Mouse (Mus musculus): Measurements from ENCODE around the gene Itga7. TPM values are rescaled to one million over a fixed set of nuclear protein-coding genes. Genes with fewer than 3 reads are reported as not detected.

The Itga7 gene
- total RNA-seq, 2 experiments from 2014 or later, result 58.4 to 72.9 TPM

DNA sequence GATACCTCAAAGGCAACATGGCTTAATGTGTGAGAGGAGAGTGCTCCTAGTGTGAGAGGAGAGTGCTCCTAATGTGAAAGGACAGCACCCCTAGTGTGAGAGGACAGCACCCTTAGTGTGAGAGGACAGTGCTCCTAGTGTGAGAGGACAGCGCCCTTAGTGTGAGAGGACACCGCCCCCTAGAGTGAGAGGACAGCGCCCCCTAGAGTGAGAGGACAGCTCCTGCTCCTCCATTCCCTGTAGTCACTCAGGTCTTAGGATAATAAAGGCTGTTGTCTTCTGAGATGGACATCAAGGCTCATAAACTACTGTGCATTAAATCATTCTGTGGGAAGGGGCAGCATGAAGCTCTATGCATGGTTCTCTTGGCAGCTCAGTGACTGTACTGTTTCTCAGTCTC is 12.1 kb downstream of the Itga7 start:
- Histone ChIP-seq H3K27ac (no peak overlapping the region), H3K4me3 (no peak overlapping the region)
- intact Hi-C loops (cut with DNase I), result loop anchor here (2.0 to 5.0 kb wide), 2 partner anchors 23 to 33 kb away; partner anchors contain the start of gene Rdh5
- DNase-seq, result peak; percentile 79
- TF ChIP-seq CTCF (IDR thresholded peaks at IDR 0.05), result peak; percentile 89

DNA sequence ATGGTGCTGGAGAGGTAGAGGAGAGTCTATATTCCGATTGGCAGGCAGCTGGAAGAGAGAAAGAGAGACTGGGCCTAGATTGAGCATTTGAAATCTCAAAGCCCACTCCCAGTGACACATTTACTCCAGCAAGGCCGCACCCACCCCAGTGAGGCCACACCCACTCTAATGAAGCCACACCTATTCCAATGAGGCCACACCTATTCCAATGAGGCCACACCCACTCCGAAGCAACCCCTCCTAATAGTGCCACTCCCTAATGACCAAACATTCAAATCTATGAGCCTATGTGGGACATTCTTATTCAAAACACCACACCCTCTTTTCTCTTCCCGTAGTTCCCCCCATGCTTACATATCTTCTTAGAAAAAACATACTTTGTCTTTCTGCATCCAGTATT is 13.9 kb downstream of the Itga7 start:
- Histone ChIP-seq H3K27ac (no peak overlapping the region), H3K4me3 (no peak overlapping the region)
- TF ChIP-seq CTCF (IDR thresholded peaks at IDR 0.05), result no peak
- no peak for DNase-seq
- intact Hi-C loops (cut with DNase I), result loop anchor here (2.0 to 5.0 kb wide), 2 partner anchors 25 to 35 kb away; partner anchors contain the start of gene Rdh5

DNA sequence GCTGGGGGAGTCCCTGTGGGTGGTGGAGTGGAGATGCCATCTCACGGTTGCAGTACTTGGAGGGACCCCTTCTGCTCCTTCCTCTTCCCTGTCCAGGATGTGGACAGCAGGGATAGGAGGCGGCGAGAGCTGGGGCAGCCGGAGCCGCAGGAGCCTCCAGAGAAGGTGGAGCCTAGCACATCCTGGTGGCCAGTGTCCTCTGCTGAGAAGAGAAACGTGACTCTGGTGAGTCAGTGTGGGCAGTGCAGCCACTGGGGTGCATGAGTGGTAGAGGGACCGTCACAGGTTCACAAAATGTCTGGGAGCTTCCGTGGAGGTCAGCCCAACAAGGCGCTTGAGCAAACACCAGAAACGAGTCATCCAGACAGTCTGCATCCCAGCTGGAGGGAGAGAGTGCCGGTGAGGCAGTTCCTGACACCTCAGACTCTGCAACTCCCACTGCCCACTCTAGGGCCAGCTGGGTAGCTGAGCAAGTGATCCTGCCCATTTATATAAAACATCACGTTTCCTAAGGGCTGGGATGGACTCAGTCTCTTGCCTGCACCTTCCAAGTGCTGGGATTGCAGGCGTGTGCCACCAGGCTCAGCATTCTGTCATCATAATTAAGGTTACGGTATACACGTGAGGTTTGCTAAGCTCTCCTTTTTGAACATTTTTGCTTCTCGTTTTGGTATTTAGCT is 16.7 kb downstream of the Itga7 start:
- Histone ChIP-seq H3K4me3 (no peak overlapping the region), H3K27ac (no peak overlapping the region)
- no peak for TF ChIP-seq CTCF (IDR thresholded peaks at IDR 0.05)
- DNase-seq, result no peak
- intact Hi-C loops (cut with DNase I), result no loop called here

DNA sequence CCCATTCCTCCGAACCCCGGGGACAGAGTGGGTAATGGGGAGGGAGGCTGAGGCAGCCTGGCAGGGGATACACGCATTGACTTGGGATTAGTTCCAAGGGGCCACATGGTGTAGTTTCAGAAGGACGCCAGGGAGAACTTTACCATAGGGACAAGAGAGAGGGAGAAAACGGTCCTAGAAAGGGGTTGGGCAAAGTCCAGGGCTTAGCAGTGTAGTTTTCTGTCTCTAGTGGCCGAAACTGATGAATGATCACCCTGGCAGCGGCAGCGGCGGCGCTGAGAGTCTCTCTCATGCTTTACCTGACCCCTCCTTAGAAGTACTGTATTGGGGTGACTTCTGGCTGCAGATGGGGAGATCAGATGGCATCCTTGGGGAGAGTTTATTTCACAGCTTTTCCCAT is 24.7 kb downstream of the Itga7 start:
- DNase-seq, result no peak
- Histone ChIP-seq H3K4me3 (no peak overlapping the region), H3K27ac (no peak overlapping the region)
- intact Hi-C loops (cut with DNase I), result no loop called here
- TF ChIP-seq CTCF (IDR thresholded peaks at IDR 0.05), result no peak

DNA sequence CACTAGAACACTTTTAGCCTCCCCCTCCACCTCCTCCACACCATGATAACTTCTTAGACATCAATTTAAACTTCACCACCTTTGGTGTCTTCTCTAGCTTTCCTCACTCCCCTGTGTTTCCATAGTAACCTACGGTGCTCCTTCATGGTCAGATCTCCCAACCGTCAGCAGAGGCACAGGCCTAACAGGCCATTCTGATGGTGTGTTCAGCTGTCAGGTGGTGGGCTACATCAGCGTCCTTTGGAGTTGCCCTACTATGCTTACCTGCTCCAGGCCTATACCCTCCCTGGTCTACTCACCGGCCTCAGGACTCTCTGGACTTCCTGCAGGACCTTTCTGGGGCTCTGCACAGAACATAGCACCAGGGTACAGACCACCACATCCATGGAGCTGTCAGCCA is 26.5 kb downstream of the Itga7 start:
- no peak overlapping the region for H3K27ac ChIP-seq
- DNase-seq, result no peak
- H3K4me3 ChIP-seq, result no peak overlapping the region
- no peak for TF ChIP-seq CTCF (IDR thresholded peaks at IDR 0.05)
- intact Hi-C loops (cut with DNase I), result no loop called here

DNA sequence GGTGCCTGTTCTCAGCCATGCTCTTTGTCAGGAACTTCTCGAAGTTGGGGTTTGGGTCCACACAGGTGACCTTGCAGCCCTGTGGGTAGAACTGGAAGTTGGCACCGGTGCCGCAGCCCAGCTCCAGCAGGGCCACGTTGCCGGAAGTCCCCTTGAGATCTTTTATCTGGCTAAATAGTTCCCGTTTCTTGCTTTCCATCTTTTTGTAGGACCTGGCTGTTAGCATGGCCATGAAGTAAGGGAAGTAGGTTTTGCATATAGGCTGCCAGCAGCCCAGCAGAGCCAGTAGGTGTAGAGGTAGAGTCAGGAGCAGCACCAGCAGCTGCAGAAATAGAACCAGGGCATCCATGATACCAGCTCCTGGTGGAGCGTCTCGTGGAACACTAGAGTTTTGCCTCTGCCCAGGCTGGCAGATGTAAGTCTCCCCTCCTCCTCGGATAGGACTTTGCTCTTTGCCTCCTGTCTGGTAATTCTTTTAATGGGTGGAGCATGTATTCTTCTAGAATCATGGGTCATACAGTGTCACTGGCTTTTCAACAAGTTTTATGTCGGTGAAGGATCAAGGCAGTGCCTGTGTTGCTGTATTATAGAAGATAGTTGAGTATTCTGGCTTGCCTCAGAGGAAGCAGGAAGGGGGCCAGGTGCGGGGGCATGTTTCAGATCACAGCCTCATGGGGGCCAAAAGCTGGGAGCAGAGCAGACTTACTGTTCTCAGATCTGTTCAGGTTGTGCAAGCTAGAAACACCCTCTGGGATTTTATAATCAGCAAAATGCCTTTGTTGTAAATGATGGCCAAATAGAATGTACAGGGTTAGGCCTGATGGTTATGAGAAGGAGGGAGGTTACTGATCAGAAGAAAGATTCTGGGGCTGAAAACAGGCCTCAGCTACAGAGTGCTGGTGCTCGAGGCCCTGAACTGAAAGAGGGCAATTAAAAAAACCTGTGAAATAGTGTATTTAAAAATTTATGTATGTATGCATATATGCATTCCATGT is 27.3 kb downstream of the Itga7 start, which contains the start of gene Mettl7b:
Gene Mettl7b, minus strand, starts transcription at position 399 of the 995 bp plus-strand sequence.
- H3K27ac ChIP-seq, result no peak within 1 kb of the TSS
- no peak within 1 kb of the TSS for H3K4me3 ChIP-seq
- intact Hi-C loops (cut with DNase I), result no loop called here
- DNase-seq, result no peak
- no peak for TF ChIP-seq CTCF (IDR thresholded peaks at IDR 0.05)

DNA sequence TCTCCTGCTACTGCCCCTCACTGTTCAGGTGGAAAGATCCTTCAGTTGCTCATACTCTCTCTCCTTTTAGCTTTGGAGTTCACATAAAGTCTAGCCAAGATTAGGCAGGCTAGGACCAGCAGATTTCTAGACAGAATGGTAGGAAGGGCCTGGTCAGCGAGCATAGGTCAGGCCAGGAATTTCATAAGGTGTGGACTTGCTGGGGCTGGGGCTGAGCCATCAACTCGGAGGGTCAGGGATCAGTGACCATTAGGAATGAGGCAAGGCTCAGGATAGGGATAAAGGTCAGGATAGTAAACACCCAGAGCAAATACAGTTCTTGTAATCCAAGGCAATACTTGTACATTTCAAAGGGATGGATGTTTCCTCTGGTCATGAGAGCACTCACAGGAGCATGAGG is 31.3 kb downstream of the Itga7 start:
- DNase-seq, result no peak
- no peak overlapping the region for H3K27ac ChIP-seq
- no peak for TF ChIP-seq CTCF (IDR thresholded peaks at IDR 0.05)
- no peak overlapping the region for H3K4me3 ChIP-seq
- intact Hi-C loops (cut with DNase I), result no loop called here

DNA sequence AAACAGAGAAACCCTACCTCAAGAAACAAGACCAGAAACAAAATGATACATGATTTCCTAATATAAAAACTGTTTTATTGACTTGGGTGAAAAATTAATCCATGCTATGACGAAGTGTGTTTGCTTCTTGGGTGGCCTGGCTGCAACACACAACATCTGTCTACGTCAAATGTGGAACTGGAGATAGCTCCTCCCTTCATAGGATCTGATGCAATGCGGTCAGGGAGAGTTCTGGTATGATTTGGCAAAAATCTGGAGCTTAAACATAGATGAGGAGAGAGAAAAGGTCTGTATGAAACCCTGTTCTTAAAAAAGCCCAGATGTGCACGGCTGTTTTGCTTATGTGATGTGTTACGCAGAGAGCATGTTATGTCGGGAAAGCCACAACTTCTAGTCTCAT is 32.3 kb downstream of the Itga7 start:
- H3K27ac ChIP-seq, result no peak overlapping the region
- intact Hi-C loops (cut with DNase I), result no loop called here
- no peak overlapping the region for H3K4me3 ChIP-seq
- TF ChIP-seq CTCF (IDR thresholded peaks at IDR 0.05), result no peak
- DNase-seq, result no peak

DNA sequence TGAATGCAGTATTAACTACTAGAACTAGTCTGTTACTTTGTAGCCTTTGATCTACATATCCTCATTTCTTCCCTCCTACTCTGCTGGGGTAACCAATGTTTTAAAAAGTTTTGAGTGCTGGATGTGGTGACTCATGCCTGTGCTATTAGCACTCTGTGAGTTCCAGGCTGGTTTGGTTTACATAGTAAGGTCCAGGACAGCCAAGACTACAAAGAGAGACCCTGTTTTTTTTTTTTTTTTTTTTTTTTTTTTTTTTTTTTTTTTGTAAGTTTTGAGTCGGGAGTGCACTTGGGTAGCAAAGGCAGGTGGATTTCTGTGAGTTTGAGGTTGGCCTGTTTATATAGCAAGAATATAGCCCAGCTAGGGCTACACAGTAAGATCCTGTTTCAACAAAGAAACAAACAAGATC is 34.7 kb downstream of the Itga7 start:
- DNase-seq, result no peak
- intact Hi-C loops (cut with DNase I), result no loop called here
- H3K4me3 ChIP-seq, result no peak overlapping the region
- no peak for TF ChIP-seq CTCF (IDR thresholded peaks at IDR 0.05)
- H3K27ac ChIP-seq, result no peak overlapping the region

DNA sequence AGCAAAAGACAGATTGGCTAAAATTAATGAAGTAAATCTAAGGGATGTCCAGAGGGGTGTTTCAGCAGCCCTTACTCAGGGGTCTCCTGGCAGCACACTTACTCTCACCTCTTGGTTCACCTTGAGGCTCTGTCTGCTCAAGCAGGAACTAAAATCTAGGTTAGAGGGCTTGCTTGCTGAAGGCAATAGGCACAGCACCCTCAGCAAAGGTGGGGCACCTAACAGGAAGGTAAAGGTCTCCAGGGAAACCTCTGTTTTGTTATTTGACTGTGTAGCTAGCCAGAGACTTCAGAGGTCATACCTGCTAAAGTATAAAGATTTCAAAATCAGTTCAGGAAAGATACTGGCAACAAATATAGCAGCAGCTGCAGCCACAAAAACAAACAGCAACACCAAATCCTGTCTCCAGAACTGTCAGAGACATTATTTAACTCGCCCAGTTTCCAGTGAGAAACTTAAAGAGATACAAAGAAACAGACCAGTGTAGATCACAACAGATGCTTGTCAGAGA is 37.2 kb downstream of the Itga7 start:
- intact Hi-C loops (cut with DNase I), result no loop called here

DNA sequence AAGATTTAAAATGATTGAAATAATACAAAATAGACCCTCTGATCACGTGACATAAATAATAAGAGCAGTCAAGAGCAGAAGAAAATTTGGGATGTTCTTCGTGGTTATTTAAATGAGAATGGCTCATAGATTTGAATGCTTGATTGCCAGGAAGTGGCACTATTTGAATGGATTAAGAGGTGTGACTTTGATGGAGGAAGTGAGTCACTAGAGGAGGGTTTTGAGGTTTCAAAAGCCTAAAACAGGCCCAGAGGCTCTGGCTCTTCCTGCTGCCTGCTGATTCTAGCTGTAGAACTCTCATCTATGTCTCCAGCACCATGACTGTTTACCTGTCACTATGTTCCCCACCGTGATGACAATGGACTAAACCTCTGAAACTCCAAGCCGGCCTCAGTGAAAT is 39.2 kb downstream of the Itga7 start:
- no peak overlapping the region for H3K4me3 ChIP-seq
- H3K27ac ChIP-seq, result no peak overlapping the region
- TF ChIP-seq CTCF (IDR thresholded peaks at IDR 0.05), result no peak
- no peak for DNase-seq
- intact Hi-C loops (cut with DNase I), result no loop called here

More for the DNA sequence above, 37.2 kb downstream of the Itga7 start:
- TF ChIP-seq CTCF (IDR thresholded peaks at IDR 0.05), result no peak
- no peak for DNase-seq
- Histone ChIP-seq H3K4me3 (no peak overlapping the region), H3K27ac (no peak overlapping the region)

DNA sequence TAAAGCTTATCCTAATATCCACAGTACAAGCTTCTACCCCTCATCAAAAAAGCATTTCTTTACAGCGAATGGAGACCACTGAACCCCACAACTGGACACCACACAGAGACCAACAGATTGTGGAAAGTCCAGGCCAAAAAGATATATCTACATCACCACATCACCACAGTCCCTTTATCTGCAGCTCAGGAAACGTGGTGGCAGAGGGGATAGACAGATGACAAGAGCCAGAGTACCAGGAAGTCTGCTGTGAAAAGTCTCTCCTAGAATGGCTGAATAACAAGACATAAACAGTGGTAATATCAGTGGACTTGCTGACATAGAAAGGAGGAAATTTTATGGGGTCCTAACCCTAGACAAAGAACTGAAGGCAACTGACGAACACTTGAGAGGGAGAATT is 42.8 kb downstream of the Itga7 start:
- Histone ChIP-seq H3K4me3 (no peak overlapping the region), H3K27ac (no peak overlapping the region)
- no peak for DNase-seq
- TF ChIP-seq CTCF (IDR thresholded peaks at IDR 0.05), result no peak
- intact Hi-C loops (cut with DNase I), result loop anchor here (5.0 kb wide), 2 partner anchors 134 to 244 kb away; no protein-coding TSS in a partner anchor

All from gastrocnemius, adult 2 months (tissue).